Mouse (Mus musculus): Measurements from ENCODE around the gene Tcf12. TPM values are rescaled to one million over a fixed set of nuclear protein-coding genes. Genes with fewer than 3 reads are reported as not detected.

The Tcf12 gene
- polyA plus RNA-seq, 1 experiment from 2014 or later: 43.6 TPM

- 74% methylated on average over 7 of the region's 7 CpGs for WGBS
- H3K4me1 ChIP-seq (ENCODE audit: control insufficient read depth, insufficient read depth, low read length): no peaks in the 10 kb centered on the region
- H3K4me2 ChIP-seq (ENCODE audit: low read length): no peak overlapping the region
- 0 out of 2 replicates have a peak, but pooled peaks cover 4% of the 10 kb centered on the region for H3K36me3 ChIP-seq (ENCODE audit: control insufficient read depth, insufficient read depth, low read length)
- no peak overlapping the region for H3K27ac ChIP-seq (ENCODE audit: low read length)
- H3K4me3 ChIP-seq (ENCODE audit: low read depth, low read length): no peak overlapping the region
- H3K27me3 ChIP-seq (ENCODE audit: control insufficient read depth, insufficient read depth, low read depth, low read length): no peaks in the 10 kb centered on the region
- no peaks in the 10 kb centered on the region for H3K9me3 ChIP-seq (replicated peaks; ENCODE audit: control insufficient read depth, low read length, poor library complexity, severe bottlenecking)
- ATAC-seq: no peak
- H3K9ac ChIP-seq (ENCODE audit: low read depth, low read length): no peak overlapping the region
Measured at GRCm38 (mm10) chr9:71863338-71863737, 248.3 kb downstream of the Tcf12 start.

GRCm38 (mm10) chr9:71861629-71862028, 250.0 kb downstream of the Tcf12 start:
- H3K36me3 ChIP-seq (ENCODE audit: control insufficient read depth, insufficient read depth, low read length): no peaks in the 10 kb centered on the region
- H3K4me1 ChIP-seq (ENCODE audit: control insufficient read depth, insufficient read depth, low read length): no peaks in the 10 kb centered on the region
- no peaks in the 10 kb centered on the region for H3K9me3 ChIP-seq (replicated peaks; ENCODE audit: control insufficient read depth, low read length, poor library complexity, severe bottlenecking)
- ATAC-seq: no peak
- H3K4me2 ChIP-seq (ENCODE audit: low read length): no peak overlapping the region
- no peak overlapping the region for H3K9ac ChIP-seq (ENCODE audit: low read depth, low read length)
- H3K27ac ChIP-seq (ENCODE audit: low read length): no peak overlapping the region
- WGBS: 21% methylated on average over 2 of the region's 2 CpGs
- no peak overlapping the region for H3K4me3 ChIP-seq (ENCODE audit: low read depth, low read length)
- H3K27me3 ChIP-seq (ENCODE audit: control insufficient read depth, insufficient read depth, low read depth, low read length): no peaks in the 10 kb centered on the region

- peaks cover 14% of the 10 kb centered on the region for H3K36me3 ChIP-seq (ENCODE audit: control insufficient read depth, insufficient read depth, low read length)
Measured at GRCm38 (mm10) chr9:71857926-71858325, 253.7 kb downstream of the Tcf12 start.

GRCm38 (mm10) chr9:71853904-71854303, 257.8 kb downstream of the Tcf12 start:
- no peak overlapping the region for H3K9ac ChIP-seq (ENCODE audit: low read depth, low read length)
- H3K9me3 ChIP-seq (replicated peaks; ENCODE audit: control insufficient read depth, low read length, poor library complexity, severe bottlenecking): no peaks in the 10 kb centered on the region
- no peak overlapping the region for H3K4me2 ChIP-seq (ENCODE audit: low read length)
- ATAC-seq: no peak
- peaks cover 20% of the 10 kb centered on the region for H3K36me3 ChIP-seq (ENCODE audit: control insufficient read depth, insufficient read depth, low read length)
- H3K4me3 ChIP-seq (ENCODE audit: low read depth, low read length): no peak overlapping the region
- WGBS: 92% methylated on average over 3 of the region's 3 CpGs
- no peaks in the 10 kb centered on the region for H3K4me1 ChIP-seq (ENCODE audit: control insufficient read depth, insufficient read depth, low read length)
- H3K27me3 ChIP-seq (ENCODE audit: control insufficient read depth, insufficient read depth, low read depth, low read length): no peaks in the 10 kb centered on the region
- H3K27ac ChIP-seq (ENCODE audit: low read length): no peak overlapping the region

More at GRCm38 (mm10) chr9:71857926-71858325, 253.7 kb downstream of the Tcf12 start:
- Histone ChIP-seq H3K4me3 (ENCODE audit: low read depth, low read length) (no peak overlapping the region), H3K9ac (ENCODE audit: low read depth, low read length) (no peak overlapping the region), H3K9me3 (replicated peaks; ENCODE audit: control insufficient read depth, low read length, poor library complexity, severe bottlenecking) (no peaks in the 10 kb centered on the region), H3K27me3 (ENCODE audit: control insufficient read depth, insufficient read depth, low read depth, low read length) (no peaks in the 10 kb centered on the region), H3K27ac (ENCODE audit: low read length) (no peak overlapping the region), H3K4me1 (ENCODE audit: control insufficient read depth, insufficient read depth, low read length) (no peaks in the 10 kb centered on the region), H3K4me2 (ENCODE audit: low read length) (no peak overlapping the region)
- WGBS: 94% methylated on average over 1 of the region's 1 CpGs
- no peak for ATAC-seq

- no peak for ATAC-seq
- H3K4me3 ChIP-seq (ENCODE audit: low read depth, low read length): no peak overlapping the region
- no peaks in the 10 kb centered on the region for H3K27me3 ChIP-seq (ENCODE audit: control insufficient read depth, insufficient read depth, low read depth, low read length)
- WGBS: 100% methylated on average over 1 of the region's 1 CpGs
- no peak overlapping the region for H3K27ac ChIP-seq (ENCODE audit: low read length)
- no peaks in the 10 kb centered on the region for H3K9me3 ChIP-seq (replicated peaks; ENCODE audit: control insufficient read depth, low read length, poor library complexity, severe bottlenecking)
- H3K36me3 ChIP-seq (ENCODE audit: control insufficient read depth, insufficient read depth, low read length): peaks cover 19% of the 10 kb centered on the region
- H3K9ac ChIP-seq (ENCODE audit: low read depth, low read length): no peak overlapping the region
- H3K4me2 ChIP-seq (ENCODE audit: low read length): no peak overlapping the region
- no peaks in the 10 kb centered on the region for H3K4me1 ChIP-seq (ENCODE audit: control insufficient read depth, insufficient read depth, low read length)
Measured at GRCm38 (mm10) chr9:71850283-71850682, 261.4 kb downstream of the Tcf12 start.

GRCm38 (mm10) chr9:71848392-71848791, 263.3 kb downstream of the Tcf12 start:
- Histone ChIP-seq H3K36me3 (ENCODE audit: control insufficient read depth, insufficient read depth, low read length) (peaks cover 14% of the 10 kb centered on the region; the same call in 1 of the 2 replicates), H3K4me3 (ENCODE audit: low read depth, low read length) (no peak overlapping the region), H3K4me2 (ENCODE audit: low read length) (no peak overlapping the region), H3K4me1 (ENCODE audit: control insufficient read depth, insufficient read depth, low read length) (no peaks in the 10 kb centered on the region), H3K27me3 (ENCODE audit: control insufficient read depth, insufficient read depth, low read depth, low read length) (no peaks in the 10 kb centered on the region), H3K9me3 (replicated peaks; ENCODE audit: control insufficient read depth, low read length, poor library complexity, severe bottlenecking) (no peaks in the 10 kb centered on the region), H3K9ac (ENCODE audit: low read depth, low read length) (no peak overlapping the region), H3K27ac (ENCODE audit: low read length) (no peak overlapping the region)
- ATAC-seq: no peak
- WGBS: 95% methylated on average over 3 of the region's 3 CpGs

GRCm38 (mm10) chr9:71847921-71848320, 263.8 kb downstream of the Tcf12 start:
- no peak overlapping the region for H3K9ac ChIP-seq (ENCODE audit: low read depth, low read length)
- no peak overlapping the region for H3K4me3 ChIP-seq (ENCODE audit: low read depth, low read length)
- WGBS: 96% methylated on average over 9 of the region's 9 CpGs
- H3K27me3 ChIP-seq (ENCODE audit: control insufficient read depth, insufficient read depth, low read depth, low read length): no peaks in the 10 kb centered on the region
- no peak for ATAC-seq
- H3K9me3 ChIP-seq (replicated peaks; ENCODE audit: control insufficient read depth, low read length, poor library complexity, severe bottlenecking): no peaks in the 10 kb centered on the region
- no peak overlapping the region for H3K27ac ChIP-seq (ENCODE audit: low read length)
- H3K4me1 ChIP-seq (ENCODE audit: control insufficient read depth, insufficient read depth, low read length): no peaks in the 10 kb centered on the region
- H3K36me3 ChIP-seq (ENCODE audit: control insufficient read depth, insufficient read depth, low read length): peaks cover 14% of the 10 kb centered on the region; the same call in 1 of the 2 replicates
- no peak overlapping the region for H3K4me2 ChIP-seq (ENCODE audit: low read length)

- no peak overlapping the region for H3K27ac ChIP-seq (ENCODE audit: low read length)
- H3K4me3 ChIP-seq (ENCODE audit: low read depth, low read length): no peak overlapping the region
- H3K9ac ChIP-seq (ENCODE audit: low read depth, low read length): no peak overlapping the region
- no peaks in the 10 kb centered on the region for H3K4me1 ChIP-seq (ENCODE audit: control insufficient read depth, insufficient read depth, low read length)
- ATAC-seq: no peak
- H3K27me3 ChIP-seq (ENCODE audit: control insufficient read depth, insufficient read depth, low read depth, low read length): no peaks in the 10 kb centered on the region
- no peaks in the 10 kb centered on the region for H3K9me3 ChIP-seq (replicated peaks; ENCODE audit: control insufficient read depth, low read length, poor library complexity, severe bottlenecking)
- no peak overlapping the region for H3K4me2 ChIP-seq (ENCODE audit: low read length)
- 96% methylated on average over 5 of the region's 5 CpGs for WGBS
- peaks cover 10% of the 10 kb centered on the region; the same call in 1 of the 2 replicates for H3K36me3 ChIP-seq (ENCODE audit: control insufficient read depth, insufficient read depth, low read length)
Measured at GRCm38 (mm10) chr9:71841850-71842249, 269.8 kb downstream of the Tcf12 start.

GRCm38 (mm10) chr9:71837366-71837765, 274.3 kb downstream of the Tcf12 start:
- H3K27me3 ChIP-seq (ENCODE audit: control insufficient read depth, insufficient read depth, low read depth, low read length): no peaks in the 10 kb centered on the region
- no peaks in the 10 kb centered on the region for H3K4me1 ChIP-seq (ENCODE audit: control insufficient read depth, insufficient read depth, low read length)
- peaks cover 2% of the 10 kb centered on the region; the same call in 1 of the 2 replicates for H3K36me3 ChIP-seq (ENCODE audit: control insufficient read depth, insufficient read depth, low read length)
- no peak overlapping the region for H3K4me3 ChIP-seq (ENCODE audit: low read depth, low read length)
- ATAC-seq: no peak
- WGBS: 57% methylated on average over 5 of the region's 5 CpGs
- no peak overlapping the region for H3K27ac ChIP-seq (ENCODE audit: low read length)
- H3K9me3 ChIP-seq (replicated peaks; ENCODE audit: control insufficient read depth, low read length, poor library complexity, severe bottlenecking): no peaks in the 10 kb centered on the region
- H3K9ac ChIP-seq (ENCODE audit: low read depth, low read length): no peak overlapping the region
- no peak overlapping the region for H3K4me2 ChIP-seq (ENCODE audit: low read length)
